Mouse (Mus musculus) hindbrain, embryonic 11.5 days (tissue): ENCODE data around the gene Opn5. TPM values are rescaled to one million over a fixed set of nuclear protein-coding genes. Genes with fewer than 3 reads are reported as not detected.

Source experiments
- ATAC-seq: fragments of 200-750 bp; cut with Nextera tagmentation; 2 replicates; pipeline ENCODE4 v1.8.0; 2017; ENCODE audit warnings: mild to moderate bottlenecking, moderate TSS enrichment, moderate library complexity; ENCODE audit not compliant: low FRiP score
- DNase-seq: peaks from one replicate; pipeline ENCODE4 v3.0.0-alpha.2; 2015; ENCODE audit warnings: low spot score
- H3K27ac ChIP-seq: fragments of 300-500 bp; sonication (generic); 2 replicates; pipeline ENCODE4 v1.5.1; 2014; ENCODE audit warnings: mild to moderate bottlenecking, low read depth, low read length
- H3K27me3 ChIP-seq: fragments of 300-500 bp; sonication (generic); 2 replicates; pipeline ENCODE4 v1.6.1; 2014; ENCODE audit warnings: mild to moderate bottlenecking, low read length, moderate library complexity, mixed read lengths; ENCODE audit not compliant: control insufficient read depth, insufficient read depth
- H3K36me3 ChIP-seq: fragments of 300-500 bp; sonication (generic); 2 replicates; pipeline ENCODE4 v1.6.1; 2014; ENCODE audit warnings: mild to moderate bottlenecking, low read length, moderate library complexity, mixed read lengths; ENCODE audit not compliant: control insufficient read depth, insufficient read depth
- H3K4me1 ChIP-seq: fragments of 300-500 bp; sonication (generic); replicated peaks from 2 replicates; pipeline ENCODE4 v1.6.1; 2014; ENCODE audit warnings: low read length, mixed read lengths; ENCODE audit not compliant: control insufficient read depth, insufficient read depth
- H3K4me2 ChIP-seq: fragments of 300-500 bp; sonication (generic); replicated peaks from 2 replicates; pipeline ENCODE4 v1.6.1; 2014; ENCODE audit warnings: mild to moderate bottlenecking, low read depth, low read length
- H3K4me3 ChIP-seq: fragments of 300-500 bp; sonication (generic); 2 replicates; pipeline ENCODE4 v1.5.1; 2014; ENCODE audit warnings: low read depth, low read length
- H3K9ac ChIP-seq: fragments of 300-500 bp; sonication (generic); 2 replicates; pipeline ENCODE4 v1.6.1; 2014; ENCODE audit warnings: low read depth, low read length
- H3K9me3 ChIP-seq: fragments of 300-500 bp; sonication (generic); 2 replicates; pipeline ENCODE4 v1.6.1; 2016; ENCODE audit warnings: low read length; ENCODE audit not compliant: control insufficient read depth
- WGBS: fragments of 180-500 bp; shearing (Covaris S2); extraction: QIAGEN DNeasy Blood & Tissue Kit; methylation state at CpG from one replicate; pipeline ENCODE4 v1.1.7; 2014; 5-methylcytosine and 5-hydroxymethylcytosine counted together
- polyA plus RNA-seq: library from polyadenylated mRNA; unstranded; fragments of >200 nt; fragmentation: Nextera tagmentation; extraction: Ambion mirVana; gene quantifications from 2 replicates; pipeline ENCODE4 v1.2.1, GENCODE M21; 2014

Opn5 gene
- polyA plus RNA-seq, result 0.10 TPM in 1 of 2 replicates, not detected in the other

DNA sequence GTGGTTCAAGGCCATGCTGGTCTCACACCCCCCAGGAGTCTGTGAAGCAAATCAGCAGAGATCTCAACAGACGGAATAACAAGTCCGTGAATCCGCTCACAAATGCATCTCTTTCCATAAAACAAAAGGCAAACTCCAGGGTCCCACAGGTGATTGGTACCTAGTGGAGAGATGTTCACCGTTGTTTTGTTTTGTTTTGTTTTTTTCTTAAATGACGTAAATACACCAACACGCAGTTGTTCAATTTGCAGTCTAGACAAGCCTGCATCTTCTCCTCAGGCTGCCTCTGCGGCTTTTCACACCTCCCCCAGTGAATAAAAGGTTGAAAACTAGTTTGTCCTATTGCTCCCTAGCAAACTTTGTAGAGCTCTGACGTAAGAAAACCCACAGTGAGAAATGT, at the start of gene Opn5:
Gene Opn5, minus strand, starts transcription at position 101 of the 400 bp plus-strand sequence.
- ATAC-seq, result no peak
- Histone ChIP-seq H3K27ac (no peak within 1 kb of the TSS), H3K27me3 (no peaks in the 10 kb centered on the region), H3K4me2 (no peak within 1 kb of the TSS), H3K4me1 (no peaks in the 10 kb centered on the region), H3K36me3 (no peaks in the 10 kb centered on the region), H3K9ac (no peak within 1 kb of the TSS), H3K9me3 (no peaks in the 10 kb centered on the region), H3K4me3 (no peak within 1 kb of the TSS)
- WGBS, result 82% methylated on average over 8 of the region's 8 CpGs
- no peak for DNase-seq

DNA sequence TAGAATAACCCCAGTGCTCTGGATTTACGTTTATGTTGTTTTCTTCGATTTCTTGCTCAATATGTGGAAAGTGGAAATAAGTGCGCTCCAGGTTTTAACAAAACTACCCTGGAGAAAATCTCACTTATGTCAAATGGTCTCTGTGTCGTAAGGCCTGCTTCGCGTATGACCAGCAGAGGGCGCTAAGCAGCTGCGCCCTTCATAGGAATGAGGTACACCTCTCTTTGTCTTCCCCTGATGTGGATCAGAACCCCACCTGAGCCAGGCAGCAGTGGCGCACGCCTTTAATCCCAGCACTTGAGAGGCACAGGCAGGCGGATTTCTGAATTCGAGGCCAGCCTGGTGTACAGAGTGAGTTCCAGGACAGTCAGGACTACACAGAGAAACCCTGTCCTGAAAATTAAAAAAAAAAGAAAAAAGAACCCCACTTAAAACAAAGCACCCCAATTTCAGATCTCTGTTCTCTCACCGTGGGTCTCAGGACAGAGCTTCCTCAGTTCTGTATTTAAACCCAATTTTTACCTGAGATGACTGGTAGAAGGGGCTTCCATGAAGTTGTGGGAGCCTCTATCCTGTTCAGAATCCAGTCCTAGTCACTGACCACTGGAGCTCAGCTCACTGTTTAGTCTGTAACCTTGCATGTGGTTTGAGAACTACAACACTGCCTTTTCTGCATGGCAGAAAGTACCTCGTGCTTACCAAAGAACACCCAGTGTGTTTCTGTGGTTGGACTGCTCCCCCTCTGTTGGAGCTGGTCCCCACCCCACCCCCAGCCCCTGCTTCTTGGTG, 47.6 kb upstream of the Opn5 start:
- peak; percentile 89 for ATAC-seq
- Histone ChIP-seq H3K9ac (no peak overlapping the region), H3K36me3 (no peaks in the 10 kb centered on the region), H3K27ac (no peak overlapping the region), H3K27me3 (no peaks in the 10 kb centered on the region), H3K9me3 (no peaks in the 10 kb centered on the region), H3K4me2 (no peak overlapping the region), H3K4me3 (no peak overlapping the region), H3K4me1 (no peaks in the 10 kb centered on the region)
- 26% methylated on average over 14 of the region's 14 CpGs for WGBS
- DNase-seq, result peak; percentile 80

DNA sequence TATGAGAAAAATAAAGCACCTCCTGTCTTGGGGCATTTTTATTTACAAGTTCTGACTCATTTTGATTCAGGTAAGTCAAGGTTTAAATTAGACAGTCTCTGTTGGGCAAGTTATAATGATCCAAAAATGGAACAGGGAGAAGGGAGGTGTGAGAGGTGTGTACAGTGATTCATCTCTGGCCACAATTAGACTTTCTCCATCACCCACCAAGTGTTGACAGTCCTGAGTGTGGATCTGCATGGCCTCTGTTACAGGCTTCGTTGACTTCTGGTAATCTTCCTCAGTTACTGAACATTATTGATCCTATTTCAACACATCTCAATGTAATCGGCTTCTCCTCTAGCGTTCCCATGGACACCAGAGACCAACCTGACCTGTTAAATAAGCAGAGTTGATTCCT, 32.2 kb upstream of the Opn5 start:
- Histone ChIP-seq H3K27me3 (no peaks in the 10 kb centered on the region), H3K36me3 (no peaks in the 10 kb centered on the region), H3K9ac (no peak overlapping the region), H3K4me1 (no peaks in the 10 kb centered on the region), H3K9me3 (no peaks in the 10 kb centered on the region), H3K4me3 (no peak overlapping the region), H3K27ac (no peak overlapping the region), H3K4me2 (no peak overlapping the region)
- 85% methylated on average over 3 of the region's 3 CpGs for WGBS
- ATAC-seq, result no peak
- no peak for DNase-seq

DNA sequence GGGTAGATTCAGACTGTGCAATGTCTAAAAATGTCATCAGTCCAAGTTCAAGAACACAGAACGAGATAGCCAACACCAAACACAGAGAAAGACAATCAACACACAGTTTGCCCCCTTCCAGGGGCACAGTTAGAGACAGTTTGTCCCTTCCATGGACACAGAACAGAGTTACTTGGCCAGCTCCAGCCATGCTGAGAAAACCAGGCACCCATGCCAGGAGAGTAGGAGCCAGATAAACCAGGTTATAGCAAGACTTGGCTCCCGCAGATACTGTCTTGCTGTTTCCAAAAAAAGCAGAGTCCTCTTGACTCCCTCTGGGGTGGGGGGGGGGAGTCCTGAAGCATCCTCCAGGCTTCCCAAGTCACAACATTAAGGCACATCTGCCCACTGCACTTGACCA, 19.0 kb upstream of the Opn5 start:
- ATAC-seq (no peak), DNase-seq (no peak)
- Histone ChIP-seq H3K27ac (no peak overlapping the region), H3K36me3 (no peaks in the 10 kb centered on the region), H3K9ac (no peak overlapping the region), H3K4me2 (no peak overlapping the region), H3K9me3 (no peaks in the 10 kb centered on the region), H3K4me1 (no peaks in the 10 kb centered on the region), H3K4me3 (no peak overlapping the region), H3K27me3 (no peaks in the 10 kb centered on the region)
- 92% methylated on average over 2 of the region's 2 CpGs for WGBS

DNA sequence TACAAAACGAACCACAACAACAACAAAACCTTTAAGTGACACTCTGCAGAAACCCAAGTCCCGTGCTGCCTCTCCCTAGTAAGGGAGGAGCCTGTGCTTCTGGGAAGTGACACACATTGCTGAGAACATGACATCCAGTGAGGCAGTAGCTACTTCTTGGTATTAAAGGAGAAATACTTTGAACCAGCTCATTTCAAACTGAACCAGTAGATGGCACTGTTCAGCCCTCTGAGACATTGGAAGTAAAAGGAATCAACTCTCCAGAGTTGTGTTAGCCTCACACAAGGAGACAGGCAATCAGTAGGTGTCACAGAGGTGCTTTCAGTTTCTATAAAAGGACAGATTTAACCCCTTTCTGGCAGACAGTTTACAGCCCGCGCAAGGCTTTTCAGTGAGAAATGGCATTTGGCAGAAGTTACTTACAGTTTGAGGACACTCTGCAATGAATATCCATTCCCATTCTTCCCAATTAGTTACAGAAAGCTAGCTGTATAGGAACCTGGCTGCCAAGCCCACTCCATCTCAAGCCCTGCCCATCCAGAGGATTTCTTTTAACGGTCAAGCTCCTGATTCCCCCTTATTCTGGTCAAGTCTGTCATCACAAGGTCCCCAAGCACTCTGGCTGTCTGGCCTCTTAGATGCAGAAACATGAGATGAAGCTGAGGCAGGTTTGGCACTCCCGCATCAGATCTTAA, 2.0 kb upstream of the Opn5 start:
- H3K4me2 ChIP-seq, result no peak overlapping the region
- 38% methylated on average over 6 of the region's 6 CpGs for WGBS
- peak; percentile 38; the same call in 1 of the 2 replicates for ATAC-seq

DNA sequence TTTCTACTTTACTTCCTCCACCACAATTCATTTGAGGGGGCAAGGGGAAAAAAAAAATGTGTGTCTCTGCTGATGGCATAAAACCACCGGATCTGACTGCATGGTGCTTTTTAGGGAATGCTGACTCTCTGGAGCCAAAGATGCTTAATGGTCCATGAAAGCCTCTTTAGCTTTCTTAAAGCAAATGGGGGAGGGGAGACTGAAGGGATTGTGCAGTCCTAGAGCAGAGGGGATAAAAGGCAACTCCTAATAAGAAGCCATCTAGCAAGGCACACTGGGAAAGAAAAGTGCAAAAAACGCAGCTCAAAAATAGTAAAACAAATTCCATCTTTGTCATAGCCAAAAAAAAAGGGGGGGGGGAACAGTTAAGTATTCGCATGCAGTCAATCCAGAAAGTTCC, 2.9 kb downstream of the Opn5 start:
- no peaks in the 10 kb centered on the region for H3K4me1 ChIP-seq
- WGBS, result 31% methylated on average over 3 of the region's 3 CpGs
- H3K9me3 ChIP-seq, result no peaks in the 10 kb centered on the region
- no peaks in the 10 kb centered on the region for H3K27me3 ChIP-seq
- no peak overlapping the region for H3K9ac ChIP-seq
- no peak overlapping the region for H3K27ac ChIP-seq
- ATAC-seq (no peak; the same call in 1 of the 2 replicates), DNase-seq (peak; percentile 41)
- H3K36me3 ChIP-seq, result no peaks in the 10 kb centered on the region
- no peak overlapping the region for H3K4me2 ChIP-seq
- no peak overlapping the region for H3K4me3 ChIP-seq

More for the DNA sequence above, 2.0 kb upstream of the Opn5 start:
- Histone ChIP-seq H3K27me3 (no peaks in the 10 kb centered on the region), H3K9ac (no peak overlapping the region), H3K36me3 (no peaks in the 10 kb centered on the region), H3K4me1 (no peaks in the 10 kb centered on the region), H3K9me3 (no peaks in the 10 kb centered on the region), H3K27ac (no peak overlapping the region), H3K4me3 (no peak overlapping the region)
- DNase-seq, result peak; percentile 74

DNA sequence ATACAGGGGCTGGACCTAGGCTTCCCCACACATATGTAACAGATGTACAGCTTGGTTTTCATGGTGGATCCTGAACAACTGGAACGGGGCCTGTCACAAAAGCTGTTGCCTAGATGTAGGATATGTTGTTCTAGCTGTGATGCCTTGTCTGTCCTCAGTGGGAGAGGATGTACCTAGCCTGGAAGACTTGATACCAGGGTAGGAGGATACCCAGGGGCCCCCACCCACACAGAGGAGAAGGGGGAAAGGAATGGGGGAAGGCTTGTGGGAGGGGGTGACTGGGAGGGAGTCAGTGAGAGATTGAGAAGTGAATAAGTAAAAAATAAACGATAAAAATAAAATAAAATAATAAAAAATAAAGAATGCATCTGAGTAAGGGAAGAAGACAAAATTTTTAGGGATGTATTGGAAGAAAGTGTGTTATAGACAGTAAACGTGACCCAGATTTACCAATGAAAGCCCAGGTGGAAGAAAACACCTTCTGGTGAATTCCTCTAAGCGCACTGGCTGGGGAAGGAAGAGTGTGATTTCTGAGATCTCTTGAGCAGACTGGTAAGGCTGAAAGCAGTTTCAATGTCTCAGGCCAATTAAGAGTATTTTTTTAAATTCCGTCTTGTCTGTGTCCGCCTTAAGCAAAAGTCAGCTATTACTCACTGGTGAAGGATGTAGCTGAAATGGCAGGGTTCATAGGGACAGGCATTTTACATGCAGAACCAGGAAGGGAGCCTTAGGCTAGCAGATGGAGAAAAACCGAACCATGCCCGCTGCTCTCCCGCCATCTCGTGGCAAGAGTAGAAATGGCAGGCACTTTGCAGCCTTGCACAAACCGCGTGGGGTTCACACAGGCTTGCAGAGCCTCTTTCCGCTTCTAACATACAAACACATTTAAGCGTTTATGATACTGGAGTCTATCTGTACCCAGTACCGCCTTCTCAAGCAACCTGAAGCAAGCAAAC, 8.1 kb downstream of the Opn5 start:
- no peaks in the 10 kb centered on the region for H3K9me3 ChIP-seq
- H3K9ac ChIP-seq, result no peak overlapping the region
- H3K27me3 ChIP-seq, result no peaks in the 10 kb centered on the region
- no peak overlapping the region for H3K4me3 ChIP-seq
- ATAC-seq, result peak; percentile 85
- no peak overlapping the region for H3K27ac ChIP-seq
- H3K4me1 ChIP-seq, result no peaks in the 10 kb centered on the region
- no peak overlapping the region for H3K4me2 ChIP-seq
- H3K36me3 ChIP-seq, result no peaks in the 10 kb centered on the region
- 30% methylated on average over 15 of the region's 15 CpGs for WGBS
- peak; percentile 90 for DNase-seq

DNA sequence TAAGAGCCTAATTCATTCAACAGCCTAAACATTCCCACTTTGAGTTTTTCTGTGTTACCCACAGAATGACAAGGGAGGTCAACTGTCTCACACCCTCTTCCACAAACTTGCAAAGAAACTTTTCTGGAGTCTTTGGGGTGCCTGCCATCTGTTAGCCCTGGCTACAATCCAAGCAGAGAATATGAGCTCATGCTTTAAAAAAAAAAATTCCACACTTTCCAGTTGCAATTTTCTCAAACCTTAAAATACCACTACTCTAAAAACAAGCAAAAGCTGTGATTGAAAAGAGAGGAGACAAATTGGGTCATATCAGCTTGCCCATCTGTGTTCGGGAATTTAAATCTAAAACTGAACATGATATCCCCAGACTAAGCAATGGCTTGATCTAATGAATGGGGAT, 24.7 kb downstream of the Opn5 start:
- Histone ChIP-seq H3K36me3 (no peaks in the 10 kb centered on the region), H3K9ac (no peak overlapping the region), H3K9me3 (no peaks in the 10 kb centered on the region), H3K27ac (no peak overlapping the region), H3K4me3 (no peak overlapping the region), H3K27me3 (no peaks in the 10 kb centered on the region), H3K4me2 (no peak overlapping the region), H3K4me1 (no peaks in the 10 kb centered on the region)
- ATAC-seq (no peak), DNase-seq (no peak)
- WGBS, result 80% methylated on average over 1 of the region's 1 CpGs
